Mouse (Mus musculus) naive thymus-derived CD4-positive, alpha-beta T cell, adult 2 months (primary cell): ENCODE data around the gene Gpr183.
A peak's percentile ranks its signal among the peaks of the same experiment; 100 is the strongest.

Source experiments
- DNase-seq: peaks from one replicate; pipeline ENCODE4 v3.0.0-alpha.2; 2011; ENCODE audit warnings: low read depth

Gpr183 gene

DNA sequence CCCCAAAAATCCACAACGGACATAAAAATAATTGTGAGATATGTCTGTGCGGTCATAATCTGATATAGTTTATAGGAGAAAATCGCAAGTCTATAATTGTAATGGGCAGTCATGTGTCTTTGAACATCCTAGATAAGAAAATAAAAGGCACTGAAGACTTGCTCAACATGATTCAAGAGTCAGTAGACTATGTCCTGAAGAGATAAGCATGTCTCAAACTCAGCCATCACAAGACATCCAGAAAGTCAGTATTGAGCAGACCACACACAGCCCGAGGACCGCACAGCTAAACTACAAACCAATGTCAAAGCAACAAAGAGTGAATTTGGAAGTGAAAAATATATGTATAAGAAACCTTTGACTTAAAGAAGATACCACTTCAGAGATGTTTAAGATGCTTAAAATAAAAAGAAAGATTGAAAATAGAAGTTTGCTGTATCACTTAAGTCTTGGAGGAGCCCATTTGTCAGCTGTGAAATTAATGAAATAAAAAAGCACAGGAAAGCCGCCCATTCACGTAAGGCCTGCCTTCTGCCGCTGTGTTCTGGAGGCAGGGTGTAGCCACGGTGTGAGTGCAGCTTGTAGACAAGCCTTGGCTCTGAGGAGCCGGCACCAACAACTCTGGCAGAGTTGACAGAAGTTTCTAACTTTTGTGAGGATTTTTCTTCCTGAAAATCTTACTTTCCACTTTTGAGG is 7.7 kb downstream of the Gpr183 start:
- DNase-seq, result peak; percentile 61

DNA sequence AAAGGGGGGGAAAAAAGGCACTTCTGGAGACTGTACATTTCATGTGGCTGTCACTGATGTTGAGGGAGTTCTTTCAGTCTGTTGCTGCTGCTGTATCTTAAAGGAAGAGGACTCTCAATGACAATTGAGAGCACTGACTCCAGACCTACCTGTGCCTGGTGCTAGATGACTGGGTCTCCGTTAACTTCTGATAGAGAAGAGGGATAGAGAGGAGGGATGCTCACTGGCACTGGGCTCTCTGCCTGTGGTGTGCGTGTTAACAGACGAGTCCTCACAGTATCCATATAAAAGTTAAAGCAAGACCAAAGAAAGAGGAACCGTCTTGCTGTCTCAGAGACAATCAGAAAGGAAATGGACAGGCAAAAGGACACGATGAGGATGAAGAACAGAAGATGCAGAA is 8.7 kb downstream of the Gpr183 start:
- DNase-seq, result peak; percentile 60

DNA sequence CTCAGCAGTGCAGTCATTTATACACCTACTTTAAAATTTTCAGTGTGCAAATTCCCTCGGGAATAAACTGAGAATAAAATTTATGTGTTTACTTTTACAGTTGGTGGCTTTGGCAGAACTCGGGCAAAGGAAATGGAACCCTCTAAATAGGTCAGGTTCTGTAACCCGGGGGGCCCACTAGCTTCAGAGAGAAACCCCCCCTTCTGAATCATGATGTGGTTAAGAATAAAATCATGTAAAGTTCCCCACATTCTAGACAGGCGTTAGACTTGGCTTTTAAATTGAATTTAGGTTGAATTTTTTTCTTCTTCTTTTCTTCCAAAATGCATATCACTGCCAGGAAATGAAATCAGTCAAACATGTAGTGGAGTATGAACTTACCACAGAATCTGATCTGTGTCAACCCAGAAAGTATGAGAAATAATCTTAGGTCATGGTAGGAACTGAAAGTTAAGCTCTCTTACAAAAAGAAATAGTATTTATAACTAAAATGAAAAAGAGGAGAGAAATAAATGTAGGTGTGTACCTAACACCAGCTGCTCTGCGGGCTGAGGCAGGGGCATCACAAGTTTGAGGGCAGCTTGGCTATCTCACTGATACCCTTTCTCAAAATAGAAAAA is 9.7 kb downstream of the Gpr183 start:
- DNase-seq, result peak; percentile 71

DNA sequence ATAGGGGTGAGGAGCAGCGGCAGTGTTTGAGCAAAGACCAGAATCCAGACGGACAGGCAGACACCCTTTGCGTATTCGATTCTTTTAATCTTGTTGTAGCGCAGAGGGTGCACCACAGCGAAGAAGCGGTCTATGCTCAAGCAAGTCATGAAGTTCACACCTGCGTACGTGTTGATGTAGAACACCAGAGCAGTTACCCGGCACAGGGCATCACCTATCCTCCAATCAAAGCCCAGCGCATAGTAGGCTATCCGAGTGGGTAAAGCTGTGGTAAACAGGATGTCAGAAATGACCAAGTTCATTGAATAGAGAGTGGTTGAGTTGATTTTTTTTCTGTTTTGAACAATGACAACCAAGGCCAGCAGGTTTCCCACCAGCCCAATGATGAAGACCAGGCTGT is 10.4 kb downstream of the Gpr183 start:
- DNase-seq, result peak; percentile 87

DNA sequence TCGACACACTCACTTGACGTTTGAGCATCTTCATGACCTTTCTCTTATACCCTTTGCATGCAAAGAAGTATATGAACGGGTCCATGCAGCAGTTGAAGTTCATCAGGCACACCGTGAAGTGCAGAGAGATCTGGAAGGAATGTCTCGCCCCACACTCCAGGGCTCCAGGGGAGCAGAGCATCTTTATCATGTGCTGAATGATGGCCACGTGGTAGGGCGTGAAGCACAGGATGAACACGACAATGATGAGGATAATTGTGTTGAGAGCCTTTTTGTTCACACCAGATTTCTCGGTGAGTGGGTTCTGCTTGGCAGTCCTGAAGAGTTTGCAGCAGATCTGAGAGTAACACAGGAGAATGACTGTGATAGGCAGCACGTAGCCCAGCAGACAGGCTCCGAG is 10.9 kb downstream of the Gpr183 start:
- no peak for DNase-seq

DNA sequence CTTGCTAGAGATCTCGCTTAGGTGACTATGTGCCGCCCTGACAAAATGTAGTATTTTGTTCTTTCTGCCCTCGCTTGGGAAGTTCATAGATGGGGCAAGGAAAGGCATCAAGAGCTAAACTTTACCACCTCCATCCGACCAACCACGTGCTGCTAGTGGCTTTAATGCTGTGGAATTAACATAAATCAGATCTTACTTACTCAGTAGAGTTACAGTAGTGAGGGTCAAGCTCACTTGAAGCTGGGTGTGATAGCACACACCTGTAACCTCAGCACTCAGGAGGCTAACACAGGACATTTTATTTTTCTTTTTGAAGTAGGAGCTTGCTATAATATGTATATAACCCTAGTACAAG is 13.0 kb downstream of the Gpr183 start:
- peak; percentile 35 for DNase-seq

DNA sequence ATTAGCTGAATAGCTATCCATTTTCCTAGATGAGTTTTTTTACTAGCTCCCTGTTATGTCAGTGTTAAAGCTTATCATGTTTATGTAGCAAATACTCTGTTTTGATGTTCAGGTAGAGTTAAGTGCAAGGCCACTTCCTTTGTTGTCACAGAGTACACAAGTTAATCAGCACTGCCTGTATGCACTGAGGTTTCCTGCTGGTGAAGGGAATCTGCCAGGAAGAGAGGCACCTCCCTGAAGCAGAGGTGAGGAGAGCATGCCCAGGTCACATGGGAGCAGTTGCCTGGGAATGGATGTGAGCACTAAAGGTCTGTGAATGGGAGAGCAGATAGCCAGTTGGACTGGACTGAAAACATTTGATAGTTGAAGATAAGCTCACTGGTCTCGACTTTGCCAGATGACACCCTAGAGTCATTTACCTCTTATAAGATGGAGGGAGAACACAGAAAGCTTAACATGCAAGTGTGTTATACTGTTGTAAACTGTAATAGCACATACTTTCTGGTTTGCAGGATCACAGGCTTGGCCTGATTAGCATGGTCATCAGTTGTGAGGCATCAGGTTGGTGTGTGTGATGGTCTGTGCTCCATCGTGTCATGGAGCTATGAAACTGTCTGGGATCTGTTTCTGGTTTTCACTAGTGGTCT is 13.5 kb downstream of the Gpr183 start:
- DNase-seq, result peak; percentile 68

DNA sequence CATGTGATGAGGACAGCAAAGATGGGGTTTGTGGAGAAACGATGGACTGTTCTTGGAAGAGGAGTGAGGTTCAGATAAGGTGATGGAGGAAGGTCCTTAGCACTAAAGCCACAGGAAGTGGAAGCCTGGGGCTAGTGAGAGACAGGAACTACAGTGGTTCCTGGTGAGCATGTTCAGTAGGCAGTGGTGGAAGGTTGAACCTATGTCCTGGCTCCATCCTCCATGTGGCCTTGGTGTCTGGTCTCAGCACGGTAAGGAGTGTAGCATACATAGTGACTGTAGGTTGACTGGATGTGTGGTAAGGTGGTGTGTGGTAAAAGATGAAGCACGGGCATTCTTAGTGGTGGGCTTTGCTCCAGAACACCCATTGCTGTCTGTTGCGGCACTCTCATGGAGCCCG is 15.1 kb downstream of the Gpr183 start:
- DNase-seq, result peak; percentile 47

DNA sequence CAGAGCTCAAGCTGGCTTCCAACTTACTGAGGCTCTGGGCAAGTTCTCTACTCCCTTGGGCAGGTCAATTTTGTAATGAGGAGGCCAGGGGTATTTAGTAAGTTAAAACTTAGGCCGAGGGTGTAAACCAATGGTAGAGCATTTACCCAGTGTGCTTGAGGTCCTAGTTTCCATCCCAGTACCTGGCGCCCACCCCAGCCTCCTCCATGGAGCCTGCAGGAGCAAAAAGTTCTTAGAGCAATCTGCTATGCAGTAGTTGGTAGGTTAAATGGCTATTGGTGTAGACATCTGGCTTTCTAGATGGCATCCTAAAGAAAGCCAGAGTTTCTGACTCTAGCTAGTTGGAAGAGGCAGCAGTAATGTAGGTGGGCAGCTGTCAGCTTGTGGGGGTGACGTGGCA is 15.6 kb downstream of the Gpr183 start:
- peak; percentile 32 for DNase-seq

DNA sequence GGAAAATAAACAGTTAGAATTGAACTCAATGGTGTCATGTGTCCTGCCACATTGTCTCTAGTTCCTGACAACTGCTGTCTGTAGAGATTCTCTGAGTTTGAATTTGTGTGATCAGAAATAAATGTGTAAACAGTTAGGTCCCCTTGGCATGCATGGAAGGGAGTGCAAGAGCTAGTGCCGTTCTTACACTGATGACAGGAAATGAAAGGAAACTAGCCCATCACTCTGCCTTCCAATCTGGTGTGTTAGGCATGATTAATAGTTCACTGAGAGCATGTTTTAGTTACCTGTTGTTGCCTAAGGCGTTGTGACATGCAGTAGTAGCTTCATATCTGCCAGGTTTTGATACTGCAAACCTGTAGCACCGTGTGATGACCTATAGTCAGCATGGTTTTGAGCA is 17.0 kb downstream of the Gpr183 start:
- peak; percentile 59 for DNase-seq

DNA sequence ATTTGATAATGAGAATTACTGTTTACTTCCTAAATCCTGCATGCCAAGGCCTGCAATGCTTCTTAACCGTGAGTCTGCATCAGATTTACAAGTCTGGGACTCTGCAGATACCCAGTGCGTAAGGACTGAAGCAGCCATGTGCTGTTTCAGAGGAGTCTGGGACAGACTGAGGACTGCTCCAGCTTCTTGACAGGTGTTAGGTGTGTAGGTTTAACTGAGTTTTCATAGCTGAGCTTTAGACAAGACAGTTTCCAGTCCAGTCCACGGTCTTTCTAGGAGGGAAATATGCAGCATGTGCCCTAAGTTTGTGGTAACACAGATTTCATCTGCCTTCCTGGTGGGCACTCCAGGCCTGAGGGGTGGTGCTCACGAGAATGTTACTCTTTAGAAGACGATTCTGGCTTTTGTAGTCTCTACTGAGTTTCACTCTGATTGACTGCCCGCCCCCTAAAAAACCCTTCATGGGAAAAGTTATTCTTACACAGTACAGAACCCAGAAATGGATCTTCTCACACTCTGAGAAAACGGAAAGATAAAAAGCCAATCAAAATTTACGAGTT is 17.7 kb downstream of the Gpr183 start:
- peak; percentile 64 for DNase-seq

DNA sequence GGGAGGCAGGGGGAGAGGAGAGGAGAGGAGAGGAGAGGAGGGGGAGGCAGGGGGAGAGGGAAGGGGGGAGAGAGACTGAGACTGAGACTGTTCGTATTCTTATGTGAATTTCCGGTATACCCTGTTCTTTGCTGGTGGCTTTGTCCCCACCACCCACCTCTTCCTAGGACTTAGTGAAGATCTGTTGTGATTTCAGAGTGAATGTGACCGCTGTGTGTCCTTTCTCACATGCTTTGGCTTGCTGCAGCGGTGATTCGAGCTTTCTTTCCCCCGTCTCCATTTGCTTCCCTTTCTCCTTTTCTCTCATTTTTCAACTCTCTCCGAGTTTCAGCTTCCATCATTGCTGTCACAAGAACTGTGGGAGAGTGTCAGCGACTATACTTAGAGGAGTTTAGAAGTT is 18.3 kb downstream of the Gpr183 start:
- peak; percentile 82 for DNase-seq

DNA sequence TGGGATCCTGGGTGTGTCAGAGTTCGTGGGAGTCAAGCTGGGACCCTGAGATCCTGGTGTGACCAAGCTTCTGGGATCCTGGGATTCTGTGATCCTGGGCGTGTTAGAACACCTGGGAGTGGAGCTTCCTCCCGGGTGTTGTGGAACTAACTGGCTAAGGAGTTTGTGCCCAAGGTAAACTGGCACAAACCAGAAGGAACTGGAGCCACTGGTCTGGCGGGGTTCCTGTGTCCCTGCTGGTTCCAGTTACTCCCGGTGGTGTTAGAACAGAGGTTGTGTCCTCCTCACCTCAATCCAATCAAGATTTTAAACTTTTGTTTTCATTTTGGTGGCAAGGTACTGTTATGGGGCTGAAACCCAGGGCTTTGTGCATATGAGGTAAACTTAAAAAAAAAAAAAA is 18.9 kb downstream of the Gpr183 start:
- DNase-seq, result peak; percentile 67

DNA sequence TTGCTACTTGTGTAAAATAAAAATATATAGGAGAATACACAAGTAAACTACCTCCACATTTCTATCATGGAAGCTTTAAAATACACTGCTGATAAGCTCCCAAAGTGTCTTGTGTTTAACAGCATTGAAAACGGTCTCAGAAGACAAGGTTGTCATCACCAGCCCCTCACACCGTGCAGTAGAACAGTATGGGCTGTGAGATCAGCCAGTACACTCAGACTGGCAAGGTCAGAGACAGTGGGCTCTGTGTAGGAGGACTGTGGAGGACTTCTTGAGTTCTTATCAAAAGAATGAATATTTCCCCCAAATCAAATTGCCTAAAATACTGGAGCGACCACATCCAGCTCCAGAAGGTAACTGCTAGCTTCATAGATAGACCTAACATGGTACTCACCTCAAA is 25.4 kb downstream of the Gpr183 start:
- DNase-seq, result peak; percentile 33

DNA sequence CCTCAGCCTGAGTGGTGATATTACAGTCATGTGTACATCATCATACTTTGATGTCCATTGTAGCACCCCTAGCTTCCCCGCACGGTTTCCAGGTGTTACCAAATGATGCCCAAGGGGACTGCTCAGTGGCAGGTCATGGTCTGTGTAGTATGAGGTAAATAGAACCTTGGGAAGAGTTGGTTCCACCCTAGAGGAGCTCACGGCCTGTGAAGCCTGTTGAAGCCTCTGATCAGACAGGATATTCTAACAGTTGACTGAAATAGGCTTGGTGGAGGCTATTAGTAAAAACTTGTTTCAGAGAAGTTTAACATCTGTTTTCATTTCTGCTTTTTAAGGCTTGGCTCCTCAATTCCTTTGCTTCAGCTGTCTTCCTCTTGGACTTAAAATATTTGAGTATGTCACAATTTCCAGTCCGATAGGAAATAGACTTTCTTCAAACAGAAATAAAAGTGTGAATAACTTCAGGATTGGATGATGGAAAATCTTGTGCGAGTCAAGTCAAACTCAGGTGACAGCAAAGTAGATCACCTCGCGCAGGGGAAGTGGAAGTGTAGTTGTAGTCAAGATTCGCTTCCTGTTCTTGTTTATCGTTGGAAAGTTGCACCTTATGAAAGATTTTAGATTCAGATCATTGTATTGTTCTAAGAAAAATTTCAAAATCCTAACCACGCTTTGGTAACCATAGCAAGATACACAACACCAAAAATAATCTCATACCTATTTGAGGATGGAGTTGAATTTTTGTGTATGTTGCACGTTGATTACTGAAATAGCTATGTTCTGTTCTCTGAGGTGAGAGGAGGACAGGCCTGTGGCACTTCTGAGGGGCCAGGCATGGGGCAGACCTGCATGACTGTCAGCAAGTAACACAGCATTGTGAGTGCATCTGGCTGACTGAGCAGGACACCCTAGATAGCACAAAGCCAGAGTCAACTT is 26.5 kb downstream of the Gpr183 start:
- DNase-seq, result peak; percentile 89

DNA sequence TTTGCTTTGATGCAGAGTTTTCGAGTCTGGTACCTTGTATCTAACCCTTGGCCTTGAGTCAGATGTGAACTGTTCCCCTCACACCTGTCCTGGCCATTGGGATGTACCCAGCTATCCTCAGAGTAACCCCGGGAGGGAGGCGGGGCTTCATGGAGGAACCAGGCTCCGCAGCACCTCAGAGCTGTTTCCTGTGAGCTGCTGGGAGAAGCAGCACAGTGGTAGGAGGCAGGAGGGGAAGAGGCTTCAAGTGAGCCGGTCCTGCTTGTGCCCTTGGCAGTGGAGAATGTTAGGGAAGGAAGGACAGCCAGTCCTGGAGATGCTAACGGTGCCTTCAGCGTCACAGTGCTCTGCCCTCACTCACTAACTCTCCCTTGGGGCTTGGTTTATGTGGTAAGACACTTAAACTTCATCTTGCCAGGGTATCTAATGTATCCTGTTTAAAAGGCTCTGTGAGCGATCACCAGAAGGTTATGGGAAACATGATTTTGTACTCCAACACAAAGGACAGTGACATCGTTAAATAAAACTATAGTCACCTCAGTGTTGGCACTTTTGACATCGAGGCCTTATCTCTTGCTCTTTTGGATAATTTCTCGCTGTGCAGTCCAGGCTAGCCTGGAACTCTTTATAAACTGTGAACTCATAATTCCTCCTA is 27.3 kb downstream of the Gpr183 start:
- DNase-seq, result peak; percentile 64

DNA sequence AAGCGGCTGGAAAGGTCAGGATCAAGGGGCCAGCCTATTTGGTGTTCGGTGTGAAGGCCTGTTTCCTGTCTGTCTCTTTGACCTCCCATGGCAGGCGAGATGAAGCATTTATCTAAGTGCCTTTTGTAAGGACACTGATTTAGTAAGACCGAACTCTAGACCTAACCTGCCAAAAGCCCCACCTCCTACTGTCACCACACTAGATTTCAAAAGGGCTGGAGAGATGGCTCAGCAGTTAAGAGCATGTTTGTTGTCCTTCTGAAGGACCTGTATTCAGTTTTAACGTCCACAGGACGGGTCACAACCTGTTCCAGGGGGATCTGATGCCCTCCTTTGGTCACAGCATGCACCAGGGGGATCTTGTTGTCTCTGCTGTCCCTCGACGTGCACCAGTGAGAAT is 28.1 kb downstream of the Gpr183 start:
- peak; percentile 39 for DNase-seq

DNA sequence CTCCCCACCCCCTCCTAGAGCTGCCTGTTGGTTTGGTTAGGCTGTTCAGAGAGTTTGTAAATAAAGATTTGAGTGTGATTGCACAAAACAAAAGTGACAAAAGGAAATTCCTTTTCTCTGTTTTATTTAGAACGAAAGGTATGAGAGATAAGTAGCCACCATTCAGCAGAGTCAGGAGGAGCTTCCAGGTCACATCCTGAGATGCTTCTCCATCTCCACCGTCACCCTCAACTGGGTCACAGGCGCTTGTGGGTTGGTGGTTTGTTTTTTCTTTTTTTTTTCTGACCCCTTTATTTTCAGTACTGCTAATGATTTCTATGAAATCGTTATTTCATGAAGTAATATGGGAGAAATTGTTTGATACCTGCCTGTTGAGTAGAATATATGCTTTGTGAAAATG is 28.6 kb downstream of the Gpr183 start:
- peak; percentile 35 for DNase-seq

DNA sequence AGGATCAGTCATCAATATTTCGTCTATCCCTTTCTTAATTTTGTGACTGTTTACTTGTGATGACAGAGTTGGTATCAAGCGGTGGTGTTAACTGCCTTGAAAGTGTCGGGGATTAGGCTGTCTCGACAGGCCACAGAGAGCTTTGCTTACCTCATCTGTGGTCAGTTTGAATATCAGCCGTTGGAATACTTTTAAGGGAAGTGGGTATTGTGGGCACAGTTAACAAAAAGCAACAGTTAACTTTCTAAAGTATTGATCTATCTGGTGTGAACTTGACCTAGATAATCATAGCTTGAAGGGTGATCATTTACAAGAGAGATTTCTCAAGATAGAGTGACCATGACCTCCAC is 30.4 kb downstream of the Gpr183 start:
- DNase-seq, result peak; percentile 28

DNA sequence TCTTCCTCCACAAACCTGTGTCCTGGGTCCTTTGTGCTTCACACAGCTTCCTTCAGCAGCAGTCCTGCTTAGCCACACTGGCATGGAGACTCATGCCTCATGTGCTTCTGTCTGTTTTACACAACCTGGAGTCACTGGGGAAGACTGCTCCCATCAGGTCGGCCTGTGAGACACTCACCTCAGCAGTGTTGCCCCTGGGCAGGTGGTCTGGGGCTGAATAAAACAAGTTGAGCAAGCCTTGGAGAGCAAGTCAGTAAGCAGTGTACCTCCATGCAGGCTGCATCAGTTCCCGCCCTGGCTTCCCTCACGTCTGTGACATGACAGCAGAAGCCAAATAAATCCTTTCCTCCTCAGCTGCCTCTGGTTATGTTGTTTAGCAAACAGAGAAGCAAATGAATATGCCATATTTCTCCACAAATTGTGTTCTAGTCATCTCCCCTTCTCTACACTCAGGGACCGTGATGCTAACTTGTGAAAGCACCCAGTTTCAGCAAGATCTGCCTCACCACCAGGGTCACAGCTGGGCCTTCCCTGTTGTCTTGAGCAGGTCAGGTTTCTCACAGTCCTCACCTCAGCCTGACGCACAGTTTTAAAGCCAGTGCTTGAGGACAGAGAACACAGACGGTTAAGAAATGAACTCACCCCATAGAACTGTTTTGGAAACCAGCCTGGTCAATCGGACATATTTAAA is 30.9 kb downstream of the Gpr183 start:
- DNase-seq, result no peak

DNA sequence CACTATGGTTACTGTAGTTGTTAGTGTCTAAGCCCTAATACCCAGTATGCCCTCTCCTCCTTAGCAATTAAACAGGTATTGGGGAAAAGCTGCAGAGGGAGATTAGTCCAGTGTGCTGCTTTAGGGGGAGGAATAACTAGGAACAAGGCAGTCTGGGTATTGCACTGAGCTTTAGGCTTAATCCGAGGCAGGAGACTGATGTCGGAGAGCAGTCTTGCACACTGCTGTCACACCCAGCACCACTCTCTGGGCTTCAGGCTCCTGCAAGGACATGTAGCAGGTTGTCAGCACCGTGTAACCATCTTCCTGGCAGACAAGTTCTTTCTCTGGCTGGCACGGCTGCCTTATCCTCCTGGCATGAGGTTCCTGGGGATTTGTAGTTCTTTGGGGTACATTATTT is 32.8 kb downstream of the Gpr183 start:
- DNase-seq, result no peak
